Mouse (Mus musculus) cerebellum, adult 9-11 months (tissue): ENCODE measurements around the gene Slc29a1.
"Not testable (repeated sequence)": the region's sequence is repeated elsewhere in the genome, so short reads cannot be mapped to it uniquely, and the experiment has no call there.

Source experiments
- DNase-seq: peaks from one replicate; pipeline ENCODE4 v3.0.0; 2022

The Slc29a1 gene

DNA sequence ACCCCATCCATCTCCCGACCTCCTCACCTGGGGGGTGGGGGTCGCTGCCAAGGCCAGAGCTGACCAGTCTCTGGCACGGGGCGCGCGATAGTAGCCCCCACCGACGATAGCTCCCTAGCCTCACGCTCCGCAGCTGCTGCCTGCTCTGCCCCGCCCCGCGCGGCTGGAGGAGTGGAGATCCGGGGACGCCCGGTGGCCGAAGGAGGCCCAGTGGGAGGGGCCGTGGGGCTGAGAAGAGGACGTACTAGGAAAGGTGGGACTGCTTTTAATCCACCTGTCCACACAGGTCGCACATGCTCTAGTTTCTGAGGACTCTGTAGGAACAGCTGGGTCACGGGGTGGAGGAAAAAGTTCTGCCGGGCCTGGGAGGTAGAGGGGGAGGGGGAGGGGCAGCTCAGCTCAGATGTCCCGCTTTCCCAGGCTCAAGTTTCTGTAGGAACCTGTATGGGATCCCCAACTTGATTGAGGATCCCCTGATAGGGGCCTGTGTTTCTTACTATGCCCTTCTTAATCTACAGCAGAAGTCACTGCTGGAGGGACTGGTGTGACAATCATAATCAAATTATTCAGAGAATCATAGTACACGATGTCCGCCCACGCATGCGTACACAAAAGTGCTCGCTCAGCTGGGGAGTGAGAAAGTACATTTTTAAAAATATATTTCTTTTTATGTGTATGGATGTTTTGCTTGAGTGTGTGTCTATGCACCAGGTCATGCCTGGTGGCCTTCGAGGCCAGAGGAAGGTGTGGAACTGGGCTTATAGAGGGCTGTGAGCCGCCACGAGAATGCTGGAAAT is at the start of gene Slc29a1:
Gene Slc29a1, minus strand, starts transcription at position 161 of the 797 bp plus-strand sequence.
- peak; percentile 57 for DNase-seq

DNA sequence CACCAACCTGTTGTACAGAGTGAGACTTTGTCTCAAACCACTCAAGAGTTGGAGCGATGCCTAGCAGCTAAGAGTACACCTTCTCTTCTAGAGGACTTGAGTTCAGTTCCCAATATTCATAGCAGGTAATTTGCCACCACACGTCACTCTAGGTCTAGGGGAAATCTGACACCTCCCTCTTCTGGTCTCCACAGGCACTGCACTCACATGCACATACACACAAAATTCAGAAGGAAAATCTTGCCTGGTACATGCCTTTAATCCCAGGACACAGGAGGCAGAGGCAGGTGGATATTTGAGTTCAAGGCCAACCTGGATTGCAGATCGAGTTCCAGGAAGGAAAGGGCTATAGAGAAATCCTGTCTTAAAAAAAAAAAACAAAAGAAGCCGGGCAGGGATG is 44.8 kb upstream of the Slc29a1 start:
- no peak for DNase-seq

- DNase-seq: peak; percentile 78
These were observed 43.3 kb upstream of the Slc29a1 start for GRCm38 (mm10) chr17:45642701-45643100.

DNA sequence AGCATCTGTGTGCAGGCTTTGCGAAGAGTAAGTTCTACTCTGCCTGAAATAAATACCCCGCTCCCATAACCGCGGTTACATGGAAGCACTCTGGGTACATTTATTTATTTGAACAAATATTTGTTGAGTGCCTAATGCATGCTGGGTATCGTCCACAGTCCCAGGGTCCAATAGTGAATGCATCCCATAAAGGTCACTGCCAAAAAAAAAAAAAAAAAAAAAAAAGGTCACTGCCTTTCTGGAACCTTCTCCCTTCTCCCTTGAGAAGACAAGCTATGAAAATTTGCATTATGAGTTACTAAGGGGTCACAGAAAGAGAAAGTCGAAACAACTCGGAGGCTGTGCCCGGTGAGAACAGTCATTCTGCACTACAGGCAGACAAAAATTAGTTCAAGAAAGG is 42.6 kb upstream of the Slc29a1 start:
- no peak for DNase-seq

- DNase-seq: no peak
These were observed 39.3 kb upstream of the Slc29a1 start for GRCm38 (mm10) chr17:45638596-45639295.

- DNase-seq: no peak
These were observed 34.6 kb upstream of the Slc29a1 start for GRCm38 (mm10) chr17:45634033-45634432.

- no peak for DNase-seq
These were observed 32.5 kb upstream of the Slc29a1 start for GRCm38 (mm10) chr17:45631940-45632339.

GRCm38 (mm10) chr17:45630992-45631391 is 31.6 kb upstream of the Slc29a1 start:
- DNase-seq: peak; percentile 45

GRCm38 (mm10) chr17:45629861-45630694 is 30.7 kb upstream of the Slc29a1 start:
- DNase-seq: peak; percentile 85

GRCm38 (mm10) chr17:45628885-45629855 is 29.8 kb upstream of the Slc29a1 start:
- no peak for DNase-seq

DNA sequence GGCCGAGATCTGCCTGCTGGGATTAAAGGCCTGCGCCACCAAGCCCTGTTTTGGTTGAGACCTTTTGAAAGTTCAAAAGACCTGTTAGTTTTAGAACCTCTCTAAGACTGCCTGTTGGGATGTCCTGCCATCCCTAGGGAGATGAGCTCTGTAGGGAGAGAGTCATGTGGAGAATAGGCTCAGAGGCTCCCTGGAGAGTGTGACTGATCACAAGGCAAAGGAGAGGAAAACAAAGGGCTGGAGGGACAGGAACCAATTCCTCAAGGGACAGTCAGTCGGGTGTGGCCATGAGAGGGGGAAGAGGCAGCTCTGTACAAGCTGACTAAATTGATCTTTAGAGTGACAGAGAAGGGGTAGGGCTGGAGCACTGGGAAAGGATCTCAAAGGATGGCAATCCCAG is 28.8 kb upstream of the Slc29a1 start:
- no peak for DNase-seq

GRCm38 (mm10) chr17:45626577-45627134 is 27.2 kb upstream of the Slc29a1 start:
- DNase-seq: peak; percentile 71

GRCm38 (mm10) chr17:45623425-45623824 is 24.0 kb upstream of the Slc29a1 start:
- not testable (repeated sequence) for DNase-seq

GRCm38 (mm10) chr17:45619386-45620256 is 20.2 kb upstream of the Slc29a1 start:
- DNase-seq: no peak

DNA sequence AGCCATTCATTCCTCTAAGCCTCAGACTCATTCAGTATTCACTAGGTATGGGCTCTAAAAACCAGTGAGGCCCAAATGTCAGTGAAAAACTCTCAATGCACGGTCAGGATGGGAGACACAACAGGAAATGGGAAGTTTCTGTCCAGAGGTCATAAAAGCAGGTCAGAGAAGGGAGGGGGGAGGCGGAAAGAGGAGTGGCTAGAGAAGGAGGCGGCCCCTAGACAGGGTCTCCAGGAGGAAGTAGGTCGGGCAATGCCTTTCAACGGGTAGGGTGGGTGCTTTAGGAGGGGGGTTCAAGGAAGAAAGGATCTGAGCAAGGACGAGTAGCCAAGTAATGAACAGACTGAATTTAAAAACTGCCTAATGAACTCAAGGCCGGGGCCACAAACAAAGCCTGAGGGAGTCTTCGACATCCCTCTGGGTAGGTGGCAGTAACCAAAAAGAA is 19.6 kb upstream of the Slc29a1 start:
- no peak for DNase-seq

GRCm38 (mm10) chr17:45617655-45618054 is 18.2 kb upstream of the Slc29a1 start:
- DNase-seq: no peak

- no peak for DNase-seq
These were observed 17.3 kb upstream of the Slc29a1 start for GRCm38 (mm10) chr17:45616679-45617078.

GRCm38 (mm10) chr17:45616046-45616650 is 16.7 kb upstream of the Slc29a1 start:
- no peak for DNase-seq

DNA sequence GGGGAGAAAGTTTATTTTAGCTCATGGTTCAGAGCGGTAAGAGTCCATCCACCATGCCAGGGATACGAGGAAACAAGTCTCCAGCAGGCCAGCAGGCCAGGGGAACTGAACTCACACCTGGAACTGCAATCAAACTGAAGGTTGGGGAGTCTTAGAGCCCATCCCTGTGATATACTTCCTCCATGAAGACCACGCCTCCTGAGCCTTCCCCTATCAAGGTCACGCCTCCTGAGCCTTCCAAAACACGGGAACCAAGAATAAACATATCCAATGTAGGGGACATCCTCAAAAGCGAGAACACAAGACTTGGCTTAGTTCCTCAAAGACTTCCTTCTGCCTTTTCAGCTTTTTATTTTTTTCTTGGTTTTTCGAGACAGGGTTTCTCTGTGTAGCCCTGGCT is 13.5 kb upstream of the Slc29a1 start:
- DNase-seq: no peak

- DNase-seq: no peak
These were observed 12.6 kb upstream of the Slc29a1 start for GRCm38 (mm10) chr17:45612008-45612407.
